ENCODE assay signal across 8 mouse cellular contexts in genomic region chr9:21926784-21927183, GRCm38 (mm10). TPM values are rescaled to one million over a fixed set of nuclear protein-coding genes. Genes with fewer than 3 reads are reported as not detected.
DNase-seq lines count a peak whose midpoint lies in the region; ATAC-seq and TF ChIP-seq lines count a peak whose summit lies in the region.

No protein-coding gene starts in this region.

- peak overlapping the region; percentile 2; the same call in 1 of the 2 replicates for H3K27ac ChIP-seq in cerebellum, adult 2 months (ENCODE audit: insufficient read depth, low read length)
- no peak overlapping the region for H3K27ac ChIP-seq in ES-E14 (ENCODE audit: insufficient read depth, low read depth, low read length, poor library complexity, severe bottlenecking)
- peak overlapping the region; percentile 65 for H3K27ac ChIP-seq in heart, embryonic 16.5 days (ENCODE audit: low read length)
- peak overlapping the region; percentile 92 for H3K27ac ChIP-seq in liver, postnatal 0 days (ENCODE audit: low read depth)
- peak overlapping the region; percentile 37 for H3K27ac ChIP-seq in stomach, embryonic 15.5 days

- 0% methylated on average over 6 of the region's 6 CpGs for WGBS in cerebellum, adult 2 months
- WGBS in heart, embryonic 16.5 days: 3% methylated on average over 6 of the region's 6 CpGs
- 1% methylated on average over 6 of the region's 6 CpGs for WGBS in liver, postnatal 0 days (ENCODE audit: insufficient replicate concordance)
- 2% methylated on average over 6 of the region's 6 CpGs for WGBS in stomach, embryonic 15.5 days

- peak overlapping the region; percentile 74 for H3K4me3 ChIP-seq in cerebellum, adult 2 months (replicated peaks; ENCODE audit: insufficient read depth, low read depth, low read length)
- peak overlapping the region; percentile 71 to 79 for H3K4me3 ChIP-seq in ES-E14 (ENCODE audit: insufficient read depth in 1 of 2, low read depth in 1 of 2, low read length in 2 of 2, poor library complexity in 1 of 2, severe bottlenecking in 1 of 2)
- H3K4me3 ChIP-seq in heart, embryonic 16.5 days (ENCODE audit: low read length): peak overlapping the region; percentile 57
- peak overlapping the region; percentile 45 for H3K4me3 ChIP-seq in liver, postnatal 0 days (ENCODE audit: low read depth, low read length)
- peak overlapping the region; percentile 51 for H3K4me3 ChIP-seq in stomach, embryonic 15.5 days (replicated peaks)

- no peak for TF ChIP-seq EP300 in liver, postnatal 0 days (IDR thresholded peaks at IDR 0.05; ENCODE audit: low read depth)

- peak overlapping the region; percentile 70 for H3K4me2 ChIP-seq in heart, embryonic 16.5 days (ENCODE audit: low read depth, low read length)
- peak overlapping the region; percentile 72 for H3K4me2 ChIP-seq in liver, postnatal 0 days (ENCODE audit: low read depth, low read length)
- peak overlapping the region; percentile 56 for H3K4me2 ChIP-seq in stomach, embryonic 15.5 days

- H3K36me3 ChIP-seq in ES-E14 (ENCODE audit: control insufficient read depth, insufficient read depth, low read length, poor library complexity, severe bottlenecking): peaks cover 11% of the 10 kb centered on the region; the same call in 1 of the 2 replicates
- no peaks in the 10 kb centered on the region for H3K36me3 ChIP-seq in heart, embryonic 16.5 days (ENCODE audit: control insufficient read depth, insufficient read depth)
- H3K36me3 ChIP-seq in liver, postnatal 0 days (replicated peaks; ENCODE audit: insufficient read depth, low read length): no peaks in the 10 kb centered on the region
- no peaks in the 10 kb centered on the region for H3K36me3 ChIP-seq in stomach, embryonic 15.5 days

- DNase-seq in cerebellum, adult 2 months: no peak
- DNase-seq in cerebellum, postnatal 14 days: no peak
- no peak for DNase-seq in ES-E14 (ENCODE audit: low read depth, low spot score)
- DNase-seq in liver, postnatal 0 days: no peak
- DNase-seq in ovary, adult 18-20 months (ENCODE audit: low spot score): no peak

- no peak for TF ChIP-seq CTCF in cerebellum, adult 2 months (IDR thresholded peaks at IDR 0.05; ENCODE audit: borderline replicate concordance, insufficient read depth, low read depth, low read length)
- TF ChIP-seq CTCF in liver, postnatal 0 days (IDR thresholded peaks at IDR 0.05; ENCODE audit: low read depth): no peak

- no peaks in the 10 kb centered on the region for H3K9me3 ChIP-seq in ES-E14 (ENCODE audit: control insufficient read depth, insufficient read depth, low read depth, low read length)
- H3K9me3 ChIP-seq in heart, embryonic 16.5 days (replicated peaks; ENCODE audit: control insufficient read depth, low read length): no peaks in the 10 kb centered on the region
- H3K9me3 ChIP-seq in liver, postnatal 0 days (ENCODE audit: low read length): no peaks in the 10 kb centered on the region
- no peaks in the 10 kb centered on the region for H3K9me3 ChIP-seq in stomach, embryonic 15.5 days

- H3K27me3 ChIP-seq in cerebellum, adult 2 months (ENCODE audit: control insufficient read depth, insufficient read depth, low read length): no peaks in the 10 kb centered on the region
- H3K27me3 ChIP-seq in heart, embryonic 16.5 days (ENCODE audit: control insufficient read depth, insufficient read depth, low read length): no peaks in the 10 kb centered on the region
- no peaks in the 10 kb centered on the region for H3K27me3 ChIP-seq in liver, postnatal 0 days (ENCODE audit: insufficient read depth, low read length)
- H3K27me3 ChIP-seq in stomach, embryonic 15.5 days (replicated peaks): no peaks in the 10 kb centered on the region

- in situ Hi-C loops in ES-E14 (cut with MboI; ENCODE audit: low sequenced_read_pairs in 2 of 2, unreplicated experiment in 2 of 2): no loop called here

- TF ChIP-seq POLR2A in cerebellum, adult 2 months (IDR thresholded peaks at IDR 0.05; ENCODE audit: borderline replicate concordance, insufficient read depth, low read length): no peak

- H3K4me1 ChIP-seq in cerebellum, adult 2 months (ENCODE audit: control insufficient read depth, insufficient read depth, low read length): peaks cover 14% of the 10 kb centered on the region
- H3K4me1 ChIP-seq in ES-E14 (ENCODE audit: control insufficient read depth in 2 of 2, insufficient read depth in 2 of 2, low read length in 2 of 2, poor library complexity in 1 of 2): peaks cover 0 to 7% of the 10 kb centered on the region in 2 experiments; a peak in 2 of 4 replicates
- peaks cover 24% of the 10 kb centered on the region for H3K4me1 ChIP-seq in heart, embryonic 16.5 days (ENCODE audit: control insufficient read depth, insufficient read depth, low read length)
- peaks cover 30% of the 10 kb centered on the region for H3K4me1 ChIP-seq in liver, postnatal 0 days (ENCODE audit: insufficient read depth)
- peaks cover 9% of the 10 kb centered on the region for H3K4me1 ChIP-seq in stomach, embryonic 15.5 days

- ATAC-seq in heart, embryonic 16.5 days (replicated peaks; ENCODE audit: extremely low read depth, insufficient read depth, low FRiP score): no peak
- ATAC-seq in liver, postnatal 0 days: no peak
- ATAC-seq in stomach, embryonic 15.5 days (ENCODE audit: insufficient read depth, low FRiP score, low read depth): no peak
- no peak for ATAC-seq in cerebellum, adult (ENCODE audit: insufficient number of reproducible peaks, low FRiP score, low TSS enrichment)

- peak overlapping the region; percentile 80 for H3K9ac ChIP-seq in ES-E14 (ENCODE audit: insufficient read depth, low read depth, low read length, poor library complexity, severe bottlenecking)
- H3K9ac ChIP-seq in heart, embryonic 16.5 days (ENCODE audit: low read length): peak overlapping the region; percentile 72
- peak overlapping the region; percentile 58 for H3K9ac ChIP-seq in liver, postnatal 0 days (replicated peaks)
- peak overlapping the region; percentile 46; the same call in 1 of the 2 replicates for H3K9ac ChIP-seq in stomach, embryonic 15.5 days

TF ChIP-seq in ES-E14, 5 proteins besides CTCF, POLR2A, EP300 and RAD21:
- TF ChIP-seq MAFK (IDR thresholded peaks at IDR 0.05; ENCODE audit: insufficient read depth, low read depth, low read length) (no peak), HCFC1 (IDR thresholded peaks at IDR 0.05; ENCODE audit: borderline replicate concordance, insufficient read depth, low read length) (no peak), ZNF384 (IDR thresholded peaks at IDR 0.05; ENCODE audit: low read depth, low read length) (no peak), ZC3H11A (IDR thresholded peaks at IDR 0.05; ENCODE audit: borderline replicate concordance, low read depth, low read length) (no peak), CHD2 (IDR thresholded peaks at IDR 0.05; ENCODE audit: low read depth, low read length) (no peak)
TF ChIP-seq in ES-E14: peak in this region for 0.

RNA-seq across cellular contexts. Expression of gene Ccdc159, which starts 0.5 kb away (rescaled TPM):
- 14.7 and 16.6 TPM in 2 replicates for polyA plus RNA-seq in cerebellum, adult 2 months (2012; rRNA removed)
- 1.8 and 1.9 TPM in 2 replicates for total RNA-seq in ES-E14 (2012; rRNA removed)
- 2.3 and 2.7 TPM in 2 replicates for polyA plus RNA-seq in heart, embryonic 16.5 days (2015; fragmentation: Nextera tagmentation; extraction: Ambion mirVana)
- polyA plus RNA-seq in liver, postnatal 0 days (2015; fragmentation: Nextera tagmentation; extraction: Ambion mirVana): 0.81 and 1.1 TPM in 2 replicates
- 4.4 and 5.2 TPM in 2 replicates for polyA plus RNA-seq in stomach, embryonic 15.5 days (2015; fragmentation: Nextera tagmentation; extraction: Ambion mirVana)

RNA-seq across cellular contexts. Expression of gene Tmem205, which starts 0.6 kb away (rescaled TPM):
- polyA plus RNA-seq in cerebellum, adult 2 months (2012; rRNA removed): 62.5 and 64.1 TPM in 2 replicates
- total RNA-seq in ES-E14 (2012; rRNA removed): 38.1 and 75.3 TPM in 2 replicates
- polyA plus RNA-seq in heart, embryonic 16.5 days (2015; fragmentation: Nextera tagmentation; extraction: Ambion mirVana): 39.1 and 45.3 TPM in 2 replicates
- polyA plus RNA-seq in liver, postnatal 0 days (2015; fragmentation: Nextera tagmentation; extraction: Ambion mirVana): 222 and 246 TPM in 2 replicates
- polyA plus RNA-seq in stomach, embryonic 15.5 days (2015; fragmentation: Nextera tagmentation; extraction: Ambion mirVana): 70.7 and 74.5 TPM in 2 replicates

RNA-seq across cellular contexts. Expression of gene Rab3d, which starts 8.8 kb away (rescaled TPM):
- 13.9 and 16.3 TPM in 2 replicates for polyA plus RNA-seq in cerebellum, adult 2 months (2012; rRNA removed)
- total RNA-seq in ES-E14 (2012; rRNA removed): 4.4 and 9.5 TPM in 2 replicates
- 10.8 and 11.4 TPM in 2 replicates for polyA plus RNA-seq in heart, embryonic 16.5 days (2015; fragmentation: Nextera tagmentation; extraction: Ambion mirVana)
- polyA plus RNA-seq in liver, postnatal 0 days (2015; fragmentation: Nextera tagmentation; extraction: Ambion mirVana): 9.3 and 9.9 TPM in 2 replicates
- 72.0 and 75.8 TPM in 2 replicates for polyA plus RNA-seq in stomach, embryonic 15.5 days (2015; fragmentation: Nextera tagmentation; extraction: Ambion mirVana)

RNA-seq across cellular contexts. Expression of gene Plppr2, which starts 10.0 kb away (rescaled TPM):
- 97.5 and 106 TPM in 2 replicates for polyA plus RNA-seq in cerebellum, adult 2 months (2012; rRNA removed)
- 2.0 and 2.6 TPM in 2 replicates for total RNA-seq in ES-E14 (2012; rRNA removed)
- polyA plus RNA-seq in heart, embryonic 16.5 days (2015; fragmentation: Nextera tagmentation; extraction: Ambion mirVana): 3.2 and 4.3 TPM in 2 replicates
- 0.70 and 1.0 TPM in 2 replicates for polyA plus RNA-seq in liver, postnatal 0 days (2015; fragmentation: Nextera tagmentation; extraction: Ambion mirVana)
- polyA plus RNA-seq in stomach, embryonic 15.5 days (2015; fragmentation: Nextera tagmentation; extraction: Ambion mirVana): 7.9 and 8.1 TPM in 2 replicates

RNA-seq across cellular contexts. Expression of gene Swsap1, which starts 28.8 kb away (rescaled TPM):
- polyA plus RNA-seq in cerebellum, adult 2 months (2012; rRNA removed): 12.2 and 12.8 TPM in 2 replicates
- total RNA-seq in ES-E14 (2012; rRNA removed): 9.5 and 10.8 TPM in 2 replicates
- polyA plus RNA-seq in heart, embryonic 16.5 days (2015; fragmentation: Nextera tagmentation; extraction: Ambion mirVana): 4.4 and 4.9 TPM in 2 replicates
- 2.3 and 2.6 TPM in 2 replicates for polyA plus RNA-seq in liver, postnatal 0 days (2015; fragmentation: Nextera tagmentation; extraction: Ambion mirVana)
- polyA plus RNA-seq in stomach, embryonic 15.5 days (2015; fragmentation: Nextera tagmentation; extraction: Ambion mirVana): 6.2 and 6.6 TPM in 2 replicates
